Mouse (Mus musculus) ovary, postnatal 10 days (tissue): ENCODE data around the gene Osbpl5.
A peak's percentile ranks its signal among the peaks of the same experiment; 100 is the strongest.
"Not testable (repeated sequence)": the region's sequence is repeated elsewhere in the genome, so short reads cannot be mapped to it uniquely, and the experiment has no call there.

Source experiments
- DNase-seq: peaks from one replicate; pipeline ENCODE4 v3.0.0; 2022; ENCODE audit warnings: low spot score

Gene Osbpl5

GRCm38 (mm10) chr7:143706697-143707438 lies 49.9 kb downstream of the Osbpl5 start:
- peak; percentile 71 for DNase-seq

- DNase-seq: no peak
These were observed 60.6 kb downstream of the Osbpl5 start for GRCm38 (mm10) chr7:143696140-143696539.

- no peak for DNase-seq
These were observed 62.2 kb downstream of the Osbpl5 start for GRCm38 (mm10) chr7:143694550-143694949.

- DNase-seq: no peak
These were observed 63.9 kb downstream of the Osbpl5 start for GRCm38 (mm10) chr7:143692746-143693510.

- no peak for DNase-seq
These were observed 64.9 kb downstream of the Osbpl5 start for GRCm38 (mm10) chr7:143691909-143692308.

- DNase-seq: no peak
These were observed 65.6 kb downstream of the Osbpl5 start for GRCm38 (mm10) chr7:143691181-143691580.

- DNase-seq: no peak
These were observed 66.8 kb downstream of the Osbpl5 start for GRCm38 (mm10) chr7:143689946-143690345.

- no peak for DNase-seq
These were observed 67.3 kb downstream of the Osbpl5 start for GRCm38 (mm10) chr7:143689481-143689880.

- not testable (repeated sequence) for DNase-seq
These were observed 70.1 kb downstream of the Osbpl5 start for GRCm38 (mm10) chr7:143686676-143687075.

- DNase-seq: not testable (repeated sequence)
These were observed 70.6 kb downstream of the Osbpl5 start for GRCm38 (mm10) chr7:143686191-143686590.

- no peak for DNase-seq
These were observed 71.3 kb downstream of the Osbpl5 start, which contains the start of gene Tnfrsf23 for GRCm38 (mm10) chr7:143685359-143686067. TSS of gene Tnfrsf23 (minus strand) at chr7:143685872.

- not testable (repeated sequence) for DNase-seq
These were observed 72.2 kb downstream of the Osbpl5 start for GRCm38 (mm10) chr7:143684569-143684968.

GRCm38 (mm10) chr7:143681566-143681965 lies 75.2 kb downstream of the Osbpl5 start:
- DNase-seq: no peak

- DNase-seq: not testable (repeated sequence)
These were observed 75.9 kb downstream of the Osbpl5 start for GRCm38 (mm10) chr7:143680836-143681235.

GRCm38 (mm10) chr7:143679650-143680049 lies 77.1 kb downstream of the Osbpl5 start:
- not testable (repeated sequence) for DNase-seq

- no peak for DNase-seq
These were observed 90.1 kb downstream of the Osbpl5 start for GRCm38 (mm10) chr7:143666427-143667311.

- DNase-seq: no peak
These were observed 93.3 kb downstream of the Osbpl5 start for GRCm38 (mm10) chr7:143663470-143663869.

GRCm38 (mm10) chr7:143660797-143661196 lies 96.0 kb downstream of the Osbpl5 start:
- no peak for DNase-seq

- DNase-seq: not testable (repeated sequence)
These were observed 106.9 kb downstream of the Osbpl5 start for GRCm38 (mm10) chr7:143649769-143650346.

- DNase-seq: peak; percentile 44
These were observed 107.6 kb downstream of the Osbpl5 start, which contains the start of gene Tnfrsf22 for GRCm38 (mm10) chr7:143649034-143649768. TSS of gene Tnfrsf22 (minus strand) at chr7:143649661.
